Mouse (Mus musculus) B cell, adult 2 months (primary cell): ENCODE data around the gene Alox12b.

Source experiments
- DNase-seq, 2 experiments: peaks; one replicate each; pipeline ENCODE4 v3.0.0; 2022

Alox12b gene

DNA sequence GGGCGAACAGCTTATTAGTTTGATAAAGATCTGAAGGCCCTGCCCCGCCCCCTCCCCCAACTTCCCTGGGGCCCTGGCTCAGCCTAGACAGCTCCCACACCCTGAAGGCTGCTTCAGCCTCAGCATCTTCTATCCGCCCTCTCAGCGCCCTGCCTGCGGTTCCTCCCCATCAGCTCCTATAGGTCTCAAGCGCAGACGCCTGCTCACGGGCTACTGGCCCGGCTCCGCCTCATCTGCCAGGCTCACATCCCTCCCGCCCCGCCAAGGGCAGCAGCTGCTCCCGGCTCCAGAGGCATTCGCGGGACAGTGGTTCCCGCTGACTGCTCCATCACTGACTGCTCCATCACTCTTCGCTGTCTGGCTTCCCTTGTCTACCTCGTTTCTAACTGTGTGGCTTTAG lies at the start of gene Alox12b:
Gene Alox12b, plus strand, starts transcription at position 190 of the 400 bp plus-strand sequence.
- no peak for DNase-seq

DNA sequence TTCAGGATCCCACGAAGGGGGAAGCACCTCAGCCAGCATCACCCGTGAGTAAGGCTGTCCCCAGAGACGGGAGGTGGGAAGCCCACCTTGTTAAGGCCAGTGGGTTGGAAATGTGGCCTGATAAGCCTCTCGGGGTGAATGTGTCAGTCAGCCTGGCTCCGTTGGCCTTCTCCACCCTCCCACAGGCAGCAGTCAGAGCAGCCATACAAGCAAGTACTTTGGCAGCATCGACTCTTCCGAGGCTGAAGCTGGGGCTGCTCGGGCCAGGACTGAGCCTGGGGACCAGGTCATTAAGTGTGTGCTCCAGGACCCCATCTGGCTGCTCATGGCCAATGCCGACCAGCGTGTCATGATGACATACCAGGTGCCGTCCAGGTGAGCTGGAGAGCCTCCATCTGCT lies 49.1 kb upstream of the Alox12b start:
- DNase-seq: peak; percentile 24 to 33

DNA sequence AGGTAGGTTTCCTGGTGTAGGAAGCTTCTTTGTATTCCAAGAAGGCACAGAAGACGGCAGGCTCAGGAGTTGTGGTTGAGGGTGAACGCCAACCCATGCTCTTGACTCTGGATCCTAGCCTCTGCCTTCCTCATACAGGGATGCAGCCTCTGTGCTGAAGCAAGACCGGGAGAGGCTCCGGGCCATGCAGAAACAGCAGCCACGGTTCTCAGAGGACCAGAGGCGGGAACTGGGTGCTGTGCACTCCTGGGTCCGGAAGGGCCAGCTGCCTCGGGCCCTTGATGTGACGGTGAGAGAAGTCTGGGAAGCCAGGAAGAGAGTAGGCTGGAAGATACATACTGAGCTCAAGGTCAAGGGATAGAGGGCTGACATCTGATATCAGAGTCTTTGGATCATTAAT lies 48.6 kb upstream of the Alox12b start:
- DNase-seq: peak; percentile 12 to 15

- DNase-seq: peak; percentile 33 to 34
Observed at GRCm38 (mm10) chr11:69109032-69109900, 47.5 kb upstream of the Alox12b start.

DNA sequence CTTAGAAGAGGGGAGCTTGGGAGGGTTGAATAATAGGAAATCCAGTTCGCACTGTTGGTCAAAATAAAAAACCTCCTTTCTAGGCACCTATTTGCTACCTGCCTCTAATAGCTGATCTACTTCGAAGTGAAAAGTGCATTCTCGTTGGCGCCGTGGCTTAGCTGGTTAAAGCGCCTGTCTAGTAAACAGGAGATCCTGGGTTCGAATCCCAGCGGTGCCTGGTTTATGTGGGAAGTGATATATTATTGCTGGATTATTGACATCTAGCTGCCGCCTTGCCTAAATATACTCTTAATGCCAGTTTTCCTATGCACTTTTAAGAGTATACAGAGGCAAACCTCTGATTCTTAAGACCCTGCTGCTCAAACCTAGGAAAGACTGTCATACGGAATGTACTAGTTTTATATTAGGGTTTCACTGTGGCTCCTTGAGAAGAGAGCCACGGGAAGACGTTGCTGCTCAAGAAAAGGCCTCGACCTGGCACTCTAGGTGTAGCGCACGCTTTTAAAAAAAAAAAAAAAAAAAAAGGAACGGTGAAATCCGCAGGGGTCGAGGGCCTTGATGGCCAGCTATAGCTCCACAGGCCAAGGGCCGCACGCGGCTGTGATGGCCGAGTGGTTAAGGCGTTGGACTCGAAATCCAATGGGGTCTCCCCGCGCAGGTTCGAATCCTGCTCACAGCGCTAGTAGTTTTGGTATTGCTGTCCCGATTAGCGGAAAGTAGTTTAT lies 46.3 kb upstream of the Alox12b start:
- DNase-seq: peak; percentile 95

DNA sequence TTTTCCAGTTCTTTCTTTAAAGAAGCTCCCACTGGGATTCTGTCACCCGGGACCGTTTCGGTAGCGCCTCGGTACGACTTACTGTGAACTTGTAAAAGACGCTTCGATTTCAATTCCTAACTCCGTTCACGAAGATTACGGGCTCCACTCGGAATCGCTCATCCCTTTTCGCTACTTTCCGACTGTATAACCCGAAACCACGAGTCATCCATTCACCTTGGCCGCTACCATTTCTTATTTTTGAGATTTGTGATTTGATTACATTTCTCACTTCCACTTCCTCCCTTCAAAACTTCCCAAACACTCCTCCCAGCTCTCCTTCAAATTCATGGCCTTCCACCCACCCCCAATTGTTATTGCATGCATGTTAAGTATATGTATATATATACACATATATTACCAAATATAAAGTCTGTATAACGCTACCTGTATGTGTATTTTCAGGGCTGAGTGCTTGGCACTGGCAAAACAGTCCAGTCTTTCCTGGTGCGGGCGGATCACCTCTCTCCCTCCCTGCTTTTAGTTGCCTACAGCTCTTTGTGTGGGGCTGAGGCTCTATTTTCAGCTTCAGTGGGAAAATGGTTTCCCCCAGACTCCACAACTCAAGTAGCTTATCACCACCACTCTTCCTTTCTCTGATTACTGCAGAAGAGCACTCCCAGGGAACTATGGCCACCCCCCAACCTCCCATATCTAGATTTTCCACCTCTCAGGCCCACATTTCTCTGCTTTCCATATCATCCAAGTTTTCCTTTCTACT lies 45.6 kb upstream of the Alox12b start:
- DNase-seq: peak in 1 of 2 experiments; percentile 20

DNA sequence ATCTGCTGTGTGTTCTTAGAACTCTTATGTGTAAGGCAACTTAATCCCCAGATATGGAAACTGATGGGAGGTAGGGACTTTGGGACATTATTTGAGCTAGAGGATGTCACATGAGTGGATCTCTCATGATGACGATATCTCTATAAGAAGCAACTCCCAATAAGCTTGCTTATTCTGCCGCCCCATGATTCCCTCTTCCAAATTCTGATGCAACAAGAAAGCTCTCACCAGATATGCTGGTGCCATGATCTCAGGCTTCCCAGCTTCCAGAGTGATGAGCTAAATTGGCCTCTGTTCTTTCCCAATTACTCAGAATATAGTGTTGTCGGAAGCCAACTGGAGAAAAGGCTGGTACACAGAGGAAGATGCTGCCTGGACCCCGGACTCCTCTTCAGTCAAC lies 44.9 kb upstream of the Alox12b start:
- peak; percentile 6 to 10 for DNase-seq

- DNase-seq: no peak
Observed at GRCm38 (mm10) chr11:69114018-69114417, 42.8 kb upstream of the Alox12b start.

GRCm38 (mm10) chr11:69114621-69115020 lies 42.2 kb upstream of the Alox12b start:
- DNase-seq: no peak

- DNase-seq: no peak
Observed at GRCm38 (mm10) chr11:69116843-69117242, 39.9 kb upstream of the Alox12b start.

DNA sequence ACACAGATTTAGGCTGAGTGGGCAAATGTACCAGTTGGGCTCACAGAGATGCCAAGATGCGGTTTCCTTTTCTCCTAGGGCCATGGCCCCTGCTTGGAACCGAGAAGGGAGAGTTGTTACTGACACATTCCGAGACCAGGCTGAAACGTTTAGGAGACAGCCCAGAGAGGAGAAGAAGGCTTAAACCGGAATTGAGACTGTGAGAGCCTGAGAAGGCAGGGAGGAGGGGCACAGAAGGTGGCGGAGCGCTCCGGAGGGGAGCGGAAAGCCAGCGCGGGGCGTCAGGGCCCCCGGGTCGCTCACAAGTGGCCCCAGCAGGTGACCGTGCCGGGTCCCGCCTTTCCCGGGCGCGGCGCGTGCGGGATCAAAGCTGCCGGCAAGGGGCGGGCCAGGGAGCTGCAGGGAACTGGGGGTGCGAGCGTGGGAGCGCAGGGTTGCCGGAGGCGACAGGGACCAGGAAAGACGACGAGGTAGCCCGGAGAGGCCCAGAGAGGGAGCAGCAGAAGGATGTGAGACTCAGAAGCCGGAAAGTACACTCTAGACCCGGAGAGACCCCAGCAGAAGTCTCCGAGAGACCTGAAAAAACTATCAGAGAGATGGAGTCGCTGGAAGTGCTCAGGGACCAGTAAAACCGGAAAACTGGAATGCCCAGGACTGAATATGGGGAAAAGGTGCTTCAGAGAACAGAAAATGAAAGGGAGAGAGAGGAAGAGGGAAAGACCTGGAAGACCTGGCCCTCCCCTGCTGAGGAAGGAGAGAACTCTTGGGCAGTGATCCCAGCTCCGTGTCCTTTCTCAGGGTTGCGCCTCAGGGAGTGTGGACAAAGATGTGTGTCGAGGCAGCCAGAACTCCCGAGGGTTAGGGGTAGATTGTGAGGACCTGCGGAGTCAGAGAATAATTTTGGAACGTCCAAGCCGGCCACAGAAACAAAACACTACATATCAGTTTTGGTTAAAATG lies 38.8 kb upstream of the Alox12b start:
- DNase-seq: peak; percentile 71 to 72

- peak; percentile 93 to 94 for DNase-seq
Observed at GRCm38 (mm10) chr11:69118765-69119164, 38.0 kb upstream of the Alox12b start.

DNA sequence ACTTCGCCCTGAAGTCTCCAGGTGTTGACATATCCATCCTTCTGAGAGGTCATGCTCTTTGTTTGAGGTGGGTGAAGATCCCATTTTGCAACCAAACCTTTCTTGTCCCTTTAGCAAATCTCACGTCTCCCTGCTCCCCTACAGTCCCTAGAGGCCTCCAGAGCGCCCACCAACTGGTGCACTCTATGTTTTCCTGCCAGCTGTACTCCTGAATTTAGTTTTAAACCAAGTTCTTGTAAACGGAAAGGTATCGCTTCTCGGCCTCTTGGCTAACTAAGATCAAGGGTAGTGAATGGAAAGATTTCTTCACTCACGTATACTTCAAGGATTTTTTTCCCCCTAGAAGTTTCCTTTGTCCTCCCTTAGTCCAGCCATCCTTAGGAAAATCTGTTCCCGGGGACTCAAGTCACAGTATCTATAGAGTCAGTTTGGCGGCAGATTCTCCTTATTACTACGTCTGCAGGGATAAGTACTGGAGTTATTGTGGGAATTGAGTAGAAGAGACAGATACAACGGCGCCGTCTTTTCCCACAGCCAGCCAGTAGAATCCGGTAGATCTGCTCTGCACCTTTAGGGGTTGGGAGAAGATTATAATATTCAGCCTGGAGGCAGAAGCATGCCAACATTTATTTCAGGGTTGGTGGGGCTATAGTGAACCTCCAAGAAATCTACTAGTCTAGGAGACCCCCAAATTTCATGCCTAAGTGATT lies 37.2 kb upstream of the Alox12b start:
- DNase-seq: no peak

- peak; percentile 47 to 51 for DNase-seq
Observed at GRCm38 (mm10) chr11:69120221-69121000, 36.4 kb upstream of the Alox12b start, which contains the start of gene Hes7. Gene Hes7 (plus strand): TSS chr11:69120404.

- peak; percentile 35 to 37 for DNase-seq
Observed at GRCm38 (mm10) chr11:69121001-69121740, 35.6 kb upstream of the Alox12b start.

DNA sequence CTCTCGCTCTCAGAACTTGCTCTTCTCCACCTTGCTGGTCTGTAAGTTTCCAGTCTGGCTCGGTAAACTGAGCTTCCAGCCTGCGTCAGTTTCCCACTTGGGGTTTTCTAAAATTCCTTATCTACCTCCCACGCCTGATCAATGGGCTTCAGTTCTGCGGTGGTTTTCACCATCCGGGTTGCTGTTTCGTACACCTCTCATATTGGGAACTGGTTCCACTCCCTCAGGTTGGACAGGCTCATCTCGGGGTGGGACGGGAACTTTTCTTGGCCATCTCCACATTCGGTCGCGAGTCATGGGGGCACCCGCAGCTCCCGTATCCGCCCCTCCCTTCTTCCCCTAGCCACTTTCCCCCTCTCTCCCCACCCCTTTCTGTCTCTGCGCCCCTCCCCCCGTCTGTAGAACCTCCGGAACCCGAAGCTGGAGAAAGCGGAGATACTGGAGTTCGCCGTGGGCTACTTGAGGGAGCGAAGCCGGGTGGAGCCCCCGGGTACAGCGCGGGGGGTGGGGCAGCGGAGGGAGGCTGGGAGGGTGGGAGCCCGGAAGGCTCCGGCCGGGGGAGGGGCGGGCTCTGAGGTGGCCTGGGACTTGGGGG lies 35.0 kb upstream of the Alox12b start:
- no peak for DNase-seq

GRCm38 (mm10) chr11:69122336-69122951 lies 34.3 kb upstream of the Alox12b start, which contains the start of gene 9130213A22Rik:
Gene 9130213A22Rik (minus strand): TSS chr11:69122589.
- peak; percentile 81 for DNase-seq

DNA sequence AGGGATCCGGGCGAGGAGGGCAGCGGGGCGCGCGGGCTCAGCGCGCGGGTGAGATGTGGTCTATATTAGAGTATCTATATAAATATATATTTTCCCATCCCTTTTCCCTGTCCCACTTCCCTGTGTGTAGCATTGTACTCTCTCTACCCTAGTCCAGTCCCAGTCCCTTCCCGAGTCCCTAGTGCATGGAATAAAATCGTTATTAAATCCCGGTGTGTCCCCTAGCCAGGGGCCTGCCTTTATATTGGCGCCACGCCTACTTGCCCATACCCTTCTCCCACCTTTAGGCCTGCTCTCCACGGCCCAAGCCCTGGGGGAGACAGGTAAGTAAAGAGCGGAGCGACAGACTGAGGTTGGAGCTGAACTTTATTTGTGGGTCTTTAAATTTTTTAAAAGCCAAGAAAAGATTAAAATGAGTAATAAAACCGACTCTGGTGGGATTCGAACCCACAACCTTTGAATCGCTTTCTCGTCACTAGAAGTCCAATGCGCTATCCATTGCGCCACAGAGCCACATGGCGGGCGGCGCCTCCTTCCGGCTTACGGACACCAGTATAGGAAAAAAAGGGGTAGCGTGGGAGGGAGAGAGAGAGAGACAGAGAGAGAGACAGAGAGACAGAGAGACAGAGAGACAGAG lies 33.6 kb upstream of the Alox12b start:
- DNase-seq: peak; percentile 92 to 93
